Mouse (Mus musculus): ENCODE data around the gene Vsig2. TPM values are rescaled to one million over a fixed set of nuclear protein-coding genes. Genes with fewer than 3 reads are reported as not detected.
A peak's percentile ranks its signal among the peaks of the same experiment; 100 is the strongest.

Gene Vsig2
- polyA plus RNA-seq, 1 experiment = not detected

- Histone ChIP-seq H3K27me3 (replicated peaks) (no peaks in the 10 kb centered on the region), H3K36me3 (replicated peaks; ENCODE audit: low read length) (peaks cover 56% of the 10 kb centered on the region), H3K4me3 (replicated peaks) (peak overlapping the region; percentile 85), H3K4me1 (peaks cover 100% of the 10 kb centered on the region), H3K9me3 (no peaks in the 10 kb centered on the region)
- no peak; the same call in 2 of the 3 replicates for TF ChIP-seq GATA1 (IDR thresholded peaks at IDR 0.05; ENCODE audit: borderline replicate concordance, low read length)
- no peak for TF ChIP-seq FLI1 (IDR thresholded peaks at IDR 0.05; ENCODE audit: low read length)
These were observed 33.3 kb downstream of the Vsig2 start for GRCm38 (mm10) chr9:37572204-37572876.

DNA sequence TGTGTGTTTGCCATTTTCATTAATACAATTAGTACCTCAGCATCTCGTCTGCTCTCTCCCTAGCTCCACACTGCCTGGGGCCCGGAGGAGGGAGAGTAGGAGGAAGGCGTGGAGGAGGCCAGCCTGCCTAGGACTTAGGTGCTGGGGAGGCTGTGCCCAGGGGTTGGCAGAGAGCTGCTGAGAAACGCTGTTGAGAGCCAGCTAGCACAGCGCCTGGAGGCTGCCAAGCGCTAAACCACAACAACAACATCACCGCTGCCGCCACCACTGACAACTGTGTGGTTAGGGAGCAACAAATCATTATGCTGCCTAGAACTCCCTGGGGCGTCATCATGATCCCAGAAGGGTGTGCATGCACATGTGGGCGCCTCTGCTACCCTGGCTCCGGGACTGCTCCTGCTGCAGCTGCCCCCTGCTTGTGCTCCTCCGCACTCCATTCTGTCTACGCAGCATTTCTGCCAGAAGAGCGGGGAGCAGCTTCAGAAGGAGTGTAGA, 37.4 kb downstream of the Vsig2 start:
- Histone ChIP-seq H3K9me3 (no peaks in the 10 kb centered on the region), H3K27me3 (replicated peaks) (no peaks in the 10 kb centered on the region), H3K4me1 (peaks cover 89% of the 10 kb centered on the region), H3K36me3 (replicated peaks; ENCODE audit: low read length) (peaks cover 61% of the 10 kb centered on the region), H3K4me3 (replicated peaks) (peak overlapping the region; percentile 88)
- TF ChIP-seq FLI1 (IDR thresholded peaks at IDR 0.05; ENCODE audit: low read length) = no peak
- no peak for TF ChIP-seq GATA1 (IDR thresholded peaks at IDR 0.05; ENCODE audit: borderline replicate concordance, low read length)

GRCm38 (mm10) chr9:37583594-37583993, 44.5 kb downstream of the Vsig2 start:
- Histone ChIP-seq H3K4me1 (peaks cover 41% of the 10 kb centered on the region), H3K27me3 (replicated peaks) (no peaks in the 10 kb centered on the region), H3K9me3 (peaks cover 4% of the 10 kb centered on the region), H3K4me3 (replicated peaks) (no peak overlapping the region), H3K36me3 (replicated peaks; ENCODE audit: low read length) (peaks cover 33% of the 10 kb centered on the region)
- TF ChIP-seq FLI1 (IDR thresholded peaks at IDR 0.05; ENCODE audit: low read length) (no peak), GATA1 (IDR thresholded peaks at IDR 0.05; ENCODE audit: borderline replicate concordance, low read length) (no peak)

- Histone ChIP-seq H3K4me1 (peaks cover 47% of the 10 kb centered on the region), H3K36me3 (replicated peaks; ENCODE audit: low read length) (peaks cover 51% of the 10 kb centered on the region), H3K9me3 (peaks cover 4% of the 10 kb centered on the region), H3K4me3 (replicated peaks) (no peak overlapping the region), H3K27me3 (replicated peaks) (no peaks in the 10 kb centered on the region)
- TF ChIP-seq GATA1 (IDR thresholded peaks at IDR 0.05; ENCODE audit: borderline replicate concordance, low read length) (no peak), FLI1 (IDR thresholded peaks at IDR 0.05; ENCODE audit: low read length) (no peak)
These were observed 47.7 kb downstream of the Vsig2 start for GRCm38 (mm10) chr9:37586718-37587117.

- TF ChIP-seq GATA1 (IDR thresholded peaks at IDR 0.05; ENCODE audit: borderline replicate concordance, low read length) (no peak), FLI1 (IDR thresholded peaks at IDR 0.05; ENCODE audit: low read length) (no peak)
- H3K4me1 ChIP-seq = peaks cover 69% of the 10 kb centered on the region
- peaks cover 4% of the 10 kb centered on the region for H3K9me3 ChIP-seq
- peaks cover 60% of the 10 kb centered on the region for H3K36me3 ChIP-seq (replicated peaks; ENCODE audit: low read length)
- H3K4me3 ChIP-seq (replicated peaks) = no peak overlapping the region
- H3K27me3 ChIP-seq (replicated peaks) = no peaks in the 10 kb centered on the region
These were observed 51.3 kb downstream of the Vsig2 start for GRCm38 (mm10) chr9:37590381-37590780.

GRCm38 (mm10) chr9:37592025-37592424, 53.0 kb downstream of the Vsig2 start:
- H3K27me3 ChIP-seq (replicated peaks) = no peaks in the 10 kb centered on the region
- no peak for TF ChIP-seq GATA1 (IDR thresholded peaks at IDR 0.05; ENCODE audit: borderline replicate concordance, low read length)
- no peak for TF ChIP-seq FLI1 (IDR thresholded peaks at IDR 0.05; ENCODE audit: low read length)
- no peak overlapping the region for H3K4me3 ChIP-seq (replicated peaks)
- H3K4me1 ChIP-seq = peaks cover 82% of the 10 kb centered on the region
- H3K36me3 ChIP-seq (replicated peaks; ENCODE audit: low read length) = peaks cover 55% of the 10 kb centered on the region
- peaks cover 4% of the 10 kb centered on the region for H3K9me3 ChIP-seq

DNA sequence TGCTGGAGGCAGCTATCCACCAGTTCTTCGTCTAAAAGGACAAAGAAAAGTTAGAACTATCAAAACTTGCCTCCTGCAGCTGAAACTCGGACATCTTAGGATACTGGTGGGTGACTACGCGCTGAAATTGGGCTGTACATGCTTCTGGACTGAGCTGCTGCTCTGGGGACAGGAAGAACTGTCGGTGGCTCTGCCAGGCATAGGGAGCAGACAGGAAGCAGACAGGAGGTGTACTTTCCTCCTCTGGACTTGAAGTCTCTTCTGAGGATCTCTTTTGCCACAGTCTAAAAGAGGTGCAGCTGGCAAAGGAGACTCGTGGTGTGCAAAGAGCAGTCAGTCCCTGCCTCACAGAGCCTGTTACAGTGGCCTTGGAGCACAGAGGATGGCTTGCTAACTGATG, 53.6 kb downstream of the Vsig2 start:
- Histone ChIP-seq H3K4me1 (peaks cover 82% of the 10 kb centered on the region), H3K36me3 (replicated peaks; ENCODE audit: low read length) (peaks cover 53% of the 10 kb centered on the region), H3K9me3 (peaks cover 4% of the 10 kb centered on the region), H3K4me3 (replicated peaks) (peak overlapping the region; percentile 74), H3K27me3 (replicated peaks) (no peaks in the 10 kb centered on the region)
- TF ChIP-seq FLI1 (IDR thresholded peaks at IDR 0.05; ENCODE audit: low read length) (no peak), GATA1 (IDR thresholded peaks at IDR 0.05; ENCODE audit: borderline replicate concordance, low read length) (no peak)

GRCm38 (mm10) chr9:37593690-37594089, 54.6 kb downstream of the Vsig2 start:
- H3K4me3 ChIP-seq (replicated peaks) = no peak overlapping the region
- peaks cover 88% of the 10 kb centered on the region for H3K4me1 ChIP-seq
- TF ChIP-seq FLI1 (IDR thresholded peaks at IDR 0.05; ENCODE audit: low read length) (no peak), GATA1 (IDR thresholded peaks at IDR 0.05; ENCODE audit: borderline replicate concordance, low read length) (no peak)
- H3K27me3 ChIP-seq (replicated peaks) = no peaks in the 10 kb centered on the region
- no peaks in the 10 kb centered on the region; the same call in 1 of the 2 replicates for H3K9me3 ChIP-seq
- H3K36me3 ChIP-seq (replicated peaks; ENCODE audit: low read length) = peaks cover 48% of the 10 kb centered on the region

Other genes starting within 250 kb of the Vsig2 start
- 2.8 TPM in 1 of 2 replicates, not detected in the other for gene Ccdc15, start 190.8 kb upstream of the Vsig2 start, polyA plus RNA-seq (2012; ENCODE audit: insufficient read depth, low replicate concordance)
- gene Hepacam, start 171.9 kb upstream of the Vsig2 start, polyA plus RNA-seq (2012; ENCODE audit: insufficient read depth, low replicate concordance) = not detected in 2 replicates
- not detected in 2 replicates for gene Robo4, start 137.4 kb upstream of the Vsig2 start, polyA plus RNA-seq (2012; ENCODE audit: insufficient read depth, low replicate concordance)
- 433 and 1,147 TPM in 2 replicates for gene Robo3, start 106.0 kb upstream of the Vsig2 start, polyA plus RNA-seq (2012; ENCODE audit: insufficient read depth, low replicate concordance)
- gene Msantd2, start 49.9 kb upstream of the Vsig2 start, polyA plus RNA-seq (2012; ENCODE audit: insufficient read depth, low replicate concordance) = 1.5 and 3.5 TPM in 2 replicates
- 10.7 and 14.5 TPM in 2 replicates for gene Esam, start 11.2 kb upstream of the Vsig2 start, polyA plus RNA-seq (2012; ENCODE audit: insufficient read depth, low replicate concordance)
- gene Nrgn, start 13.6 kb downstream of the Vsig2 start, polyA plus RNA-seq (2012; ENCODE audit: insufficient read depth, low replicate concordance) = 5,423 and 8,339 TPM in 2 replicates
- 0.40 TPM in 1 of 2 replicates, not detected in the other for gene Siae, start 16.4 kb downstream of the Vsig2 start, polyA plus RNA-seq (2012; ENCODE audit: insufficient read depth, low replicate concordance)
- gene Spa17, start 74.5 kb downstream of the Vsig2 start, polyA plus RNA-seq (2012; ENCODE audit: insufficient read depth, low replicate concordance) = 1.8 TPM in 1 of 2 replicates, not detected in the other
- gene Tbrg1, start 118.1 kb downstream of the Vsig2 start, polyA plus RNA-seq (2012; ENCODE audit: insufficient read depth, low replicate concordance) = 34.5 and 61.7 TPM in 2 replicates
- gene Panx3, start 130.0 kb downstream of the Vsig2 start, polyA plus RNA-seq (2012; ENCODE audit: insufficient read depth, low replicate concordance) = not detected in 2 replicates
- gene Olfr160, start 177.0 kb downstream of the Vsig2 start, polyA plus RNA-seq (2012; ENCODE audit: insufficient read depth, low replicate concordance) = not detected in 2 replicates
- not detected in 2 replicates for gene Olfr874, start 205.9 kb downstream of the Vsig2 start, polyA plus RNA-seq (2012; ENCODE audit: insufficient read depth, low replicate concordance)
- gene Olfr875, start 232.6 kb downstream of the Vsig2 start, polyA plus RNA-seq (2012; ENCODE audit: insufficient read depth, low replicate concordance) = not detected in 2 replicates

All from megakaryocyte, embryonic 14.5 days (primary cell).